Mouse (Mus musculus): ENCODE measurements around the gene Timm22. TPM values are rescaled to one million over a fixed set of nuclear protein-coding genes. Genes with fewer than 3 reads are reported as not detected.

The Timm22 gene
- total RNA-seq, 4 experiments from 2014 or later, result 32.9 to 54.5 (median 39.9) TPM

- no peak for DNase-seq (ENCODE audit: low spot score)
Observed at GRCm38 (mm10) chr11:76388711-76389110, 18.0 kb upstream of the Timm22 start.

DNA sequence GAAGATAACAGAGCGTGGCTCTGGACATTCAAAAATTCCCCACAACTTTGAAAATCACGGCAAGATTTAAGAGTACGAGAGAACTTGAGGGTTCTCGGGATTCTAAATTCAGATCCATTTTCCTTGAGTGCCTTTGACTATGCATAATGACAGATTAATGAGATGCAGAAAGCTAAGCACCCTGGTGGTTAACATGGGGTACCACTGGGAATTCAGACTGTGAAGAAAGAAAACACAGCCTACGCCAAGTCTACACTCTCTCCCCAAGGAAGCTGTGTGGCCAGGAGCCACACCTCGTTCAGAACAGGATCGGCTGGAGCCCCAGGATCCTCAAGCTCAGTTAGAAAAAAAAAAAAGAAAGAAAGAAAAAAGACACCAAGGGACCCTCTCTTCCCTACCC is 14.2 kb upstream of the Timm22 start:
- no peak for DNase-seq (ENCODE audit: low spot score)

DNA sequence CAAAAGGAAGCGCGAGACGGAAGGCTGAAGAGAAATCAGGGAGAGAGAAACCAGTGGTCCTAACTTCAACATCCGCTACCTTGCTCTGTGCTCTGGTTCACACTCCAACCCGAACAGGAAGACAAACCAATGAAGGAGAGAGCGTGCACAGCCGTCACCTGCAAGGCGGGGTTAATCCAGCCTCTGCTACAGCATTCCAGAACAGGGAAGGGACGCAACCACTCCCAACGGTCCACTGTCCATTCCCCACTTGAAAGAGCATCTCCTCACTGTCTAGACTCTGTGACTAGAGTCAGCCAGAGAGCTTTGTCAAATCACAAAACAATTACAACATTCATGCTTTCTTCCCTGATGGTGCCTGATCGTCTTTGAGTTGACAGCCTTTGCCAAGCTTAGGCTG is 13.8 kb upstream of the Timm22 start:
- DNase-seq (ENCODE audit: low spot score), result no peak

- DNase-seq (ENCODE audit: low spot score), result peak; percentile 18
Observed at GRCm38 (mm10) chr11:76397650-76398311, 9.0 kb upstream of the Timm22 start.

DNA sequence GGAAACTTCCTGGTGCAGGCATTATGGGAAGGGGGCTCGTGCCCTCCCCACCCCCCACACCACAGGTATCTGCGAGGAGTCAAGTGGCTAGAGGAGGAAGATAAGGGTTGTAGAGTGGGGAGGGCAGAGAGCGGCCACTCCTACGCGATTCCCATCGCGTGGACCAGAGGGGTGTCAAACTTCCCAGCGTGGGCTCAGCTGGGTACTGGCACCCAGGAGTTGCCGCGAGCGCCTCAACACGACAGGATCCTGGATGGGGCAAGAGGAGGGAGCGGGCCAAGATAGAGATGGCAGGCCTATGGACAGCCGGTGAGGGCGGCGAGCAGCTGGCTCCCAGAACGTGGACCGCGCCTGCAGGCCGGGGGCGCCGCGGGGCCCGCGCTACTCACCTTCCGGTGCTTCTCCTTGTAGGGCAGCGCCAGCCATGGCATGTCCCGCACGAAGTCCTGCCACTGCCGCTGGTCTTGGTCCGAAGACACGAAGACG is 8.4 kb upstream of the Timm22 start:
- DNase-seq (ENCODE audit: low spot score), result no peak

DNA sequence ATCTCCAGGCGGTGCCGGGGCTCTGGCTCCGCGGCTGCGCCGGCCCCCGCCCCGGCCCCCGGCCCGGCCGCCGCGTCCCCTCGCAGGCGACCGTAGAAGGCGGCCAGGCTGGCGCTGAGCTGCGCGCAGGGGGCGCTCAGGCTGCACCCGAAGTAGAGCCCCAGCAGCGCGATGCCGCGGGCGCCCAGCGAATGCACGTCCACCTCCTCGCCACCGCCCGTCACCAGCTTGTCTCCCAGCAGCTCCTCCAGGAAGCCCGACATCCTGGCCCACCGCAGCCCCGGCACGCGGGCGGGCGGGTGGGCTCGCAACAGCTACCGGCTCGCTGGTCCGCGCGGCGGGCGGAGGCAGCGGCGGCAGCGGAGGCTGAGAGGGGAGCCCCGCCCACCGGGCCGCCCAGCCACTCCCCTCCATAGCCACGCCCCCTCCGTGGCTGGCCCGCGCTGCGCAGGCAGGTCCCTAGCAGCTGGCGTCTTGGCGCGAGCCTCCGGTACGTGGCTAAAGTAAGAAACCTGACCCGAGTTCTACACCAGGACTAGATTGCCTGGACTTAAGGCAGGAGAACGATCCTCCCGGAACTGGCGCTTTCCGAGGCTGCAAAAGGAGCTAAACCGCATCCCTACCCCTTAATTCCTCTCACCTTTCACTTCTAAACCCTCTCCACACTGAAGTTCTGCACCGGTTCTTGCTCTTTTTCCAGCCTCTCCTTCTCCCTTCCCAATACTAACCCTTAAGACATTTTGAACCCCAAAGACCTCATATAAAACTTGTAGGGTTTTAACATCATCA is 7.8 kb upstream of the Timm22 start, which contains the start of gene Nxn:
Gene Nxn, minus strand, starts transcription at position 343 of the 789 bp plus-strand sequence.
- peak; percentile 93 for DNase-seq (ENCODE audit: low spot score)

- DNase-seq (ENCODE audit: low spot score), result peak; percentile 65
Observed at GRCm38 (mm10) chr11:76399587-76400330, 7.0 kb upstream of the Timm22 start.

- DNase-seq (ENCODE audit: low spot score), result no peak
Observed at GRCm38 (mm10) chr11:76401398-76401797, 5.4 kb upstream of the Timm22 start.

- DNase-seq (ENCODE audit: low spot score), result no peak
Observed at GRCm38 (mm10) chr11:76405113-76405512, 1.6 kb upstream of the Timm22 start.

GRCm38 (mm10) chr11:76405626-76406264 is 1.0 kb upstream of the Timm22 start:
- no peak for DNase-seq (ENCODE audit: low spot score)

- DNase-seq (ENCODE audit: low spot score), result peak; percentile 38
Observed at GRCm38 (mm10) chr11:76410826-76411225, 4.1 kb downstream of the Timm22 start.

- no peak for DNase-seq (ENCODE audit: low spot score)
Observed at GRCm38 (mm10) chr11:76413202-76413601, 6.5 kb downstream of the Timm22 start.

GRCm38 (mm10) chr11:76415001-76415400 is 8.2 kb downstream of the Timm22 start:
- no peak for DNase-seq (ENCODE audit: low spot score)

DNA sequence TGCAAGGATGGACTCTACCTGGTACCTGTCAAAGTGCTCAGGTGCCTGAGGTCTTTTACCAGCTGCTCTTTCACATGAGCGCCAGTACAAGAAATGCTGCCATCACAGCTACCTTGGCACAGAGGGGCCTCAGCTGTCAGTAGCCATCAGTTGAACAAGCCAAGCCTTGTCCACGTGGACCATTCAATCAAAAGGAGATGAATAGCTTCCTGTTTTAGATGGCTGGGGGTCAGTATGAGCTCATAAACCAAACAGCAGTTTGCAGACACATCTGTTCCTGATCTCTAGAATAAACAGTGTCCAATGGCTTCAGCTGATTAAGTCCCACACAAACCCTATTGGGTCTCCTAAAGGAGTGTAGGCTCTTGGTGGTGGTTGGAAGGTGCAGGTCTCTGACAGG is 9.2 kb downstream of the Timm22 start:
- no peak for DNase-seq (ENCODE audit: low spot score)

GRCm38 (mm10) chr11:76418423-76418822 is 11.7 kb downstream of the Timm22 start:
- no peak for DNase-seq (ENCODE audit: low spot score)

DNA sequence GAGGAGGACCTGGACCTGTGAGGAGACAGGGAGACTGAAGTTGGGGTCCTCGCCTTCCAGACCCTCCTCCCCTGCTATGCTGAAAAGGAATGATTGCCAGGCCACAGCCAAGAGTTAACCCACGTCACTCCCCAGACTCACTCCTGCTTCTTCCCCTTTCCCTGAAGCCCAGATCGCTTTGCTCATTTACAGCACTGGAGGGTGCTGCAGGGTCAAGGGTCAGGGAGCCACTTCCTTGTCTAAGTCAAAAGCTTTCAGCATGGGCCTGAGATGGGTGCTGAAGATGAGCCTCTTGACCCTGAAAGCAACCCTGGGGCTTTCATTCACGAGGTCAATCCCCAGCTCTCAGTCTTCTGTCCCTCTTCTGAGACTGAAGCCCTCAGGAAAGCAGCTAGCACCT is 12.4 kb downstream of the Timm22 start:
- DNase-seq (ENCODE audit: low spot score), result no peak

DNA sequence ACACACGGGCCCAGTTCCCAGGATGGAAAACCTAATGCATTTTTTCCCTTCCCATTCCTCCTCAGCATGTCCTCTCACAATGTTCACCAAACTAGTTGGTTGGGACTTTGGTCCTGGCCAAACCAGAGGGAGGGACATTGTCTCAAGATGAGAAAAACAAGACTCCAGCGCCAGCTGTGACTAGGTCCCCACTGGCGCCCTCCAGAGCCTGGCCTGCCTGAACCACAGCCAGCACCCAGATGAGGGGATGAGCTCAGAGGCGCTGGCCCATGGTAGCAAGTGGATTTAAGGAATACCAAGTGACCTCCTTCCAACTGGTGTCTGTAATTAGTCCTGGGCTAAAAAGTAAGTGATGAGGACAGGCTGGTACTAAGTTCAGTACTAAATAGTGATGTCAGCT is 14.1 kb downstream of the Timm22 start:
- no peak for DNase-seq (ENCODE audit: low spot score)

DNA sequence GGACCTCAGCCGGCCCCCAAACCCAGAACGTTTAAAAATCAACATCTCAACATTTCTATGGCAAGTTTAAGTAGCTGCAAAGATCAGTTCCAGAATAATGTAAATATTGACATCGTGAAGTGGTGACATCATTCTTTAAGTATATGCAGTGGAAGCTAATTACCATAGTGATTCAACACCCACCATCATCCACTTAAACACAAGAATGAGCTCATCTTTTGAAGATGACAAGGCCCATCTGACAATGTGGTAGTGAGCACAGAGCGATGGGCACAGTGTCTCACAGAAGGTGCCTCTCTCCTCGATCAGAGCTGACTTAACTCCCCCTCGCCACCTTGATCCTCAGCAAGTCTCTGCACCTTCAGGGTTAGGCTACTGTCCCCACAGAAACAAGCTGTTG is 19.0 kb downstream of the Timm22 start:
- no peak for DNase-seq (ENCODE audit: low spot score)

- peak; percentile 48 for DNase-seq (ENCODE audit: low spot score)
Observed at GRCm38 (mm10) chr11:76427781-76428180, 21.0 kb downstream of the Timm22 start.

- DNase-seq (ENCODE audit: low spot score), result no peak
Observed at GRCm38 (mm10) chr11:76429046-76429445, 22.3 kb downstream of the Timm22 start.

DNA sequence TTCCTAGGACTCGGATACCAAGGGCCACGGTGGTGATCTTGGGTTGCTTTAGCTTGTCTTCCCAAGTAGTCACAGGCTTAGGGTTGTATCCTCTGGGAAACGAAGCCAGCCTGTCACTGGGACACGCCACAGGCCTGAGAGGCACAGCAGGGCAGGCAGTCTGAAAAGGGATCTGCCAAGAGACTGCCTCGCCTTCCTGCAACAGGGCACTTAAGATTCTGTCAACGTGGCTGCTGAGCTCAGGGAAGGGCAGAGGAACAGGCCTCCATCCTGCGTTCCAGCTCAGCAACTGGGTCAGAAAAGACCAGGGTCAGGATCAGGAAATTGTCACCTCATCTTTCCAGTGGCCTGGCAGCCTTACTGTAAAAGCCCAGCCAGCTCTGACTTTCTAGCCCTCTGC is 22.8 kb downstream of the Timm22 start:
- DNase-seq (ENCODE audit: low spot score), result no peak

Measured in heart, adult 8-10 months (tissue).